In the genomic region with DNA sequence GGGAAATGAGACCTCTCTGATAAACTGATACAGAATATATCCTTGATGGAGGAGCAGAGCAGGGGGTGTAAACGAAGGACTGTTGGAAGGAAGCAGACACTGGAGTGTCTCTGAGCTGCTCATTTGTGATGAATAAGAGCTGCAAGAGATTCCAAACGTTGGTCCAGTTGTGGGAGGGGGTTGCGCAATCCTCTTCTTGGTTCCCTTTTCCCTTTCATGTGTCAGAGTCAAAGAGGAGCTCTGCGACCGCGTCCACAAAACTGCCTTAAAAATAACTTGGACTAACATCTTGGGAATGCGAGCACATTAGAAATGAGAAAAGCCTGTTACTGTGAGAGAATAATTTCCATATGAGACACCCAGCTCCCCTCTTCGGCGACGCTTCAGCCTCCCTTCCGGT, we compare ENCODE assay signal across 14 mouse cellular contexts.
DNase-seq lines count a peak whose midpoint lies in the region; ATAC-seq and TF ChIP-seq lines count a peak whose summit lies in the region.
"Had no signal": no experiment of that assay in that cellular context is flagged by ENCODE, and none has a peak within 500 bp of the region (broad histone marks: within the 10 kb centered on the region; RNA-seq: fewer than 3 reads in every experiment).

No protein-coding gene starts in this region.

- H3K36me3 ChIP-seq in limb, embryonic 15.5 days, result no peaks in the 10 kb centered on the region
- no peaks in the 10 kb centered on the region for H3K36me3 ChIP-seq in stomach, postnatal 0 days (ENCODE audit: control insufficient read depth, insufficient read depth, low read length)
- H3K36me3 ChIP-seq: forebrain, embryonic 15.5 days; G1E; limb, embryonic 12.5 days had no signal

- 61% methylated on average over 11 of the region's 11 CpGs for WGBS in lung, adult 2 months
- WGBS in limb, embryonic 15.5 days, result 66% methylated on average over 11 of the region's 11 CpGs
- WGBS in stomach, postnatal 0 days, result 61% methylated on average over 11 of the region's 11 CpGs

- no peaks in the 10 kb centered on the region for H3K9me3 ChIP-seq in limb, embryonic 15.5 days
- H3K9me3 ChIP-seq in stomach, postnatal 0 days (ENCODE audit: control insufficient read depth, low read length), result no peaks in the 10 kb centered on the region
- H3K9me3 ChIP-seq: forebrain, embryonic 15.5 days; limb, embryonic 12.5 days had no signal

- H3K27me3 ChIP-seq in limb, embryonic 15.5 days, result no peaks in the 10 kb centered on the region
- H3K27me3 ChIP-seq in stomach, postnatal 0 days (ENCODE audit: control insufficient read depth, insufficient read depth, low read length), result no peaks in the 10 kb centered on the region
- H3K27me3 ChIP-seq: forebrain, embryonic 15.5 days; limb, embryonic 12.5 days had no signal

- no peak overlapping the region for H3K9ac ChIP-seq in limb, embryonic 15.5 days
- no peak overlapping the region for H3K9ac ChIP-seq in stomach, postnatal 0 days (ENCODE audit: low read length)
- H3K9ac ChIP-seq: forebrain, embryonic 15.5 days; limb, embryonic 12.5 days had no signal

- peak; percentile 15 to 54 for DNase-seq in adrenal gland, adult (ENCODE audit: inconsistent age in 2 of 2, low spot score in 1 of 2)
- no peak for DNase-seq in adrenal gland, adult 8-10 months
- DNase-seq in lung, adult 18-20 months, result peak; percentile 55 to 59
- no peak for DNase-seq in lung, adult 2 months
- DNase-seq in stomach, postnatal 0 days (ENCODE audit: low spot score), result no peak
- no peak for DNase-seq in B cell, adult 2 months
- DNase-seq in retina, postnatal 1 day, result no peak
- DNase-seq: cerebellum, adult 11 months; thymus, postnatal 4 days had no signal

- no peak for ATAC-seq in limb, embryonic 15.5 days (ENCODE audit: insufficient number of reproducible peaks, low FRiP score, low TSS enrichment, low read depth)
- no peak for ATAC-seq in stomach, postnatal 0 days (ENCODE audit: low FRiP score, low TSS enrichment)
- ATAC-seq: forebrain, embryonic 15.5 days; intestine, embryonic 16.5 days had no signal

- TF ChIP-seq CTCF in lung, adult 2 months (IDR thresholded peaks at IDR 0.05; ENCODE audit: insufficient read depth, low read length), result no peak
- TF ChIP-seq CTCF in stomach, postnatal 0 days (IDR thresholded peaks at IDR 0.05; ENCODE audit: low read depth), result no peak

- no peak overlapping the region for H3K4me2 ChIP-seq in limb, embryonic 15.5 days
- H3K4me2 ChIP-seq in stomach, postnatal 0 days (replicated peaks; ENCODE audit: low read depth), result no peak overlapping the region
- H3K4me2 ChIP-seq: forebrain, embryonic 15.5 days; limb, embryonic 12.5 days had no signal

- no peak for TF ChIP-seq EP300 in stomach, postnatal 0 days (optimal IDR thresholded peaks at IDR 0.05)

- H3K27ac ChIP-seq in limb, embryonic 15.5 days, result peak overlapping the region; percentile 65
- H3K27ac ChIP-seq in stomach, postnatal 0 days (replicated peaks), result 0 out of 2 replicates have a peak overlapping the region, but pooled peaks have one; percentile 18
- H3K27ac ChIP-seq: forebrain, embryonic 15.5 days; limb, embryonic 12.5 days had no signal

- TF ChIP-seq POLR2A in lung, adult 2 months (IDR thresholded peaks at IDR 0.05; ENCODE audit: borderline replicate concordance, extremely low read depth, low read depth, low read length), result no peak

- H3K4me1 ChIP-seq in lung, adult 2 months (ENCODE audit: control insufficient read depth, insufficient read depth, low read length), result no peaks in the 10 kb centered on the region
- H3K4me1 ChIP-seq in limb, embryonic 15.5 days, result peaks cover 9% of the 10 kb centered on the region; the same call in 1 of the 2 replicates
- H3K4me1 ChIP-seq in stomach, postnatal 0 days (replicated peaks; ENCODE audit: control insufficient read depth, insufficient read depth), result 0 out of 2 replicates have a peak, but pooled peaks cover 3% of the 10 kb centered on the region
- H3K4me1 ChIP-seq: forebrain, embryonic 15.5 days had no signal

- no peak overlapping the region for H3K4me3 ChIP-seq in lung, adult 2 months (replicated peaks; ENCODE audit: extremely low read depth, low read depth, low read length)
- H3K4me3 ChIP-seq in limb, embryonic 15.5 days, result no peak overlapping the region
- no peak overlapping the region for H3K4me3 ChIP-seq in stomach, postnatal 0 days (ENCODE audit: low read depth, low read length)
- H3K4me3 ChIP-seq: forebrain, embryonic 15.5 days; limb, embryonic 12.5 days had no signal

Comparison
In these comparisons a context has a peak if more than half of its experiments do, and no peak if none do; other contexts are left out.
1. DNase-seq: peak in adrenal gland, adult (2 of 2) and lung, adult 18-20 months (2 of 2); none in adrenal gland, adult 8-10 months (single experiment), lung, adult 2 months (single experiment), stomach, postnatal 0 days (single experiment), B cell, adult 2 months (0 of 2) and retina, postnatal 1 day (single experiment).